Mouse (Mus musculus) lung, adult 2 months (tissue): Measurements from ENCODE around the gene Iqcn. TPM values are rescaled to one million over a fixed set of nuclear protein-coding genes. Genes with fewer than 3 reads are reported as not detected.

Experiments
- DNase-seq: peaks from one replicate; pipeline ENCODE4 v3.0.0; 2022
- H3K4me1 ChIP-seq: fragments of 200-500 bp; 2 replicates; pipeline ENCODE4 v1.6.1; 2011; ENCODE audit warnings: low read length; ENCODE audit not compliant: control insufficient read depth, insufficient read depth
- H3K4me3 ChIP-seq: fragments of 200-500 bp; replicated peaks from 2 replicates; pipeline ENCODE3; 2011; ENCODE audit warnings: low read depth, mild to moderate bottlenecking, control low read depth, low read length; ENCODE audit errors: extremely low read depth
- CTCF ChIP-seq: fragments of 200-500 bp; IDR thresholded peaks from 2 replicates; pipeline ENCODE4 v1.5.1; 2011; ENCODE audit warnings: mild to moderate bottlenecking, low read length, control low read depth; ENCODE audit not compliant: insufficient read depth
- POLR2A ChIP-seq: fragments of 200-500 bp; IDR thresholded peaks from 2 replicates; pipeline ENCODE4 v1.6.1; 2011; ENCODE audit warnings: low read depth, mild to moderate bottlenecking, control low read depth, low read length, borderline replicate concordance; ENCODE audit errors: extremely low read depth
- WGBS: fragments of 180-500 bp; shearing (Covaris S2); methylation state at CpG from one replicate; pipeline ENCODE4 v1.1.7; 2018; 5-methylcytosine and 5-hydroxymethylcytosine counted together
- polyA plus RNA-seq: library from polyadenylated mRNA; depleted of rRNA; stranded (reverse); fragments of >200 nt; gene quantifications from 2 replicates; pipeline ENCODE4 v1.2.3, GENCODE M21; 2012; rRNA removed

The Iqcn gene
- polyA plus RNA-seq: 0.03 TPM in 1 of 2 replicates, not detected in the other

- 91% methylated on average over 3 of the region's 3 CpGs for WGBS
- peaks cover 3% of the 10 kb centered on the region; the same call in 1 of the 2 replicates for H3K4me1 ChIP-seq
- DNase-seq: no peak
- no peak within 1 kb of the TSS for H3K4me3 ChIP-seq
- no peak for TF ChIP-seq CTCF
- 0 out of 2 replicates have a peak, but pooled peaks have one; percentile 2 for TF ChIP-seq POLR2A
Measured at GRCm38 (mm10) chr8:70703287-70703686, at the start of gene Iqcn. Iqcn (plus strand) TSS chr8:70703457.

- 25% methylated on average over 1 of the region's 1 CpGs for WGBS
- peaks cover 8% of the 10 kb centered on the region for H3K4me1 ChIP-seq
- TF ChIP-seq CTCF: no peak
- TF ChIP-seq POLR2A: no peak
- DNase-seq: no peak
- no peak overlapping the region for H3K4me3 ChIP-seq
Measured at GRCm38 (mm10) chr8:70654121-70654520, 49.1 kb upstream of the Iqcn start.

- 80% methylated on average over 2 of the region's 2 CpGs for WGBS
- TF ChIP-seq CTCF (no peak), POLR2A (no peak)
- Histone ChIP-seq H3K4me3 (no peak overlapping the region), H3K4me1 (peaks cover 7% of the 10 kb centered on the region)
- no peak for DNase-seq
Measured at GRCm38 (mm10) chr8:70655469-70655868, 47.8 kb upstream of the Iqcn start.

GRCm38 (mm10) chr8:70656193-70656790 lies 47.0 kb upstream of the Iqcn start:
- no peak for DNase-seq
- 80% methylated on average over 13 of the region's 13 CpGs for WGBS
- TF ChIP-seq CTCF: no peak
- no peak for TF ChIP-seq POLR2A
- Histone ChIP-seq H3K4me1 (peaks cover 7% of the 10 kb centered on the region), H3K4me3 (no peak overlapping the region)

GRCm38 (mm10) chr8:70657214-70657613 lies 46.0 kb upstream of the Iqcn start:
- Histone ChIP-seq H3K4me1 (peaks cover 7% of the 10 kb centered on the region), H3K4me3 (no peak overlapping the region)
- TF ChIP-seq CTCF (no peak), POLR2A (no peak)
- 88% methylated on average over 3 of the region's 3 CpGs for WGBS
- DNase-seq: no peak

GRCm38 (mm10) chr8:70657739-70658138 lies 45.5 kb upstream of the Iqcn start:
- WGBS: 84% methylated on average over 2 of the region's 2 CpGs
- no peak for DNase-seq

GRCm38 (mm10) chr8:70658897-70659603 lies 44.2 kb upstream of the Iqcn start:
- DNase-seq: no peak
- WGBS: 2% methylated on average over 31 of the region's 31 CpGs
- TF ChIP-seq CTCF: no peak
- TF ChIP-seq POLR2A: no peak
- Histone ChIP-seq H3K4me1 (peaks cover 3% of the 10 kb centered on the region), H3K4me3 (peak overlapping the region; percentile 91)

More at GRCm38 (mm10) chr8:70657739-70658138, 45.5 kb upstream of the Iqcn start:
- H3K4me1 ChIP-seq: peaks cover 7% of the 10 kb centered on the region
- TF ChIP-seq POLR2A (no peak), CTCF (no peak)
- no peak overlapping the region for H3K4me3 ChIP-seq

- DNase-seq: peak; percentile 90
- Histone ChIP-seq H3K4me3 (peak overlapping the region; percentile 91), H3K4me1 (peaks cover 3% of the 10 kb centered on the region)
- TF ChIP-seq CTCF: no peak
- peak; percentile 81; the same call in 1 of the 2 replicates for TF ChIP-seq POLR2A
- 3% methylated on average over 44 of the region's 44 CpGs for WGBS
Measured at GRCm38 (mm10) chr8:70659604-70660272, 43.5 kb upstream of the Iqcn start.

GRCm38 (mm10) chr8:70660273-70660725 lies 43.0 kb upstream of the Iqcn start, which contains the start of gene Pgpep1:
Pgpep1 (minus strand) TSS chr8:70660388.
- WGBS: 5% methylated on average over 14 of the region's 14 CpGs
- peaks cover 3% of the 10 kb centered on the region for H3K4me1 ChIP-seq
- DNase-seq: no peak
- TF ChIP-seq POLR2A: no peak
- H3K4me3 ChIP-seq: peak within 1 kb of the TSS; percentile 91

- 47% methylated on average over 4 of the region's 4 CpGs for WGBS
- TF ChIP-seq POLR2A: no peak
- no peak for TF ChIP-seq CTCF
- no peak overlapping the region for H3K4me3 ChIP-seq
- peaks cover under 1% of the 10 kb centered on the region for H3K4me1 ChIP-seq
- DNase-seq: no peak
Measured at GRCm38 (mm10) chr8:70663691-70664090, 39.6 kb upstream of the Iqcn start.
